Mouse (Mus musculus) embryonic facial prominence, embryonic 15.5 days (tissue): ENCODE measurements around the gene D6Ertd527e. TPM values are rescaled to one million over a fixed set of nuclear protein-coding genes. Genes with fewer than 3 reads are reported as not detected.

ENCODE experiments used
- ATAC-seq: fragments of 200-750 bp; cut with Nextera tagmentation; 2 replicates; pipeline ENCODE4 v1.8.0; 2017; ENCODE audit warnings: low read depth, moderate TSS enrichment; ENCODE audit not compliant: insufficient number of reproducible peaks, low FRiP score, low TSS enrichment
- H3K27ac ChIP-seq: fragments of 300-500 bp; sonication (generic); replicated peaks from 2 replicates; pipeline ENCODE4 v1.5.1; 2015; ENCODE audit warnings: mild to moderate bottlenecking, inconsistent platforms
- H3K27me3 ChIP-seq: fragments of 300-500 bp; sonication (generic); 2 replicates; pipeline ENCODE4 v1.6.1; 2015; ENCODE audit warnings: inconsistent platforms
- H3K36me3 ChIP-seq: fragments of 300-500 bp; sonication (generic); 2 replicates; pipeline ENCODE4 v1.6.1; 2015; ENCODE audit warnings: mild to moderate bottlenecking, inconsistent platforms
- H3K4me1 ChIP-seq: fragments of 300-500 bp; sonication (generic); 2 replicates; pipeline ENCODE4 v1.6.1; 2015; ENCODE audit warnings: inconsistent platforms
- H3K4me2 ChIP-seq: fragments of 300-500 bp; sonication (generic); replicated peaks from 2 replicates; pipeline ENCODE4 v1.6.1; 2015; ENCODE audit warnings: mild to moderate bottlenecking, inconsistent platforms
- H3K4me3 ChIP-seq: fragments of 300-500 bp; sonication (generic); replicated peaks from 2 replicates; pipeline ENCODE4 v1.5.1; 2015; ENCODE audit warnings: mild to moderate bottlenecking, inconsistent platforms
- H3K9ac ChIP-seq: fragments of 300-500 bp; sonication (generic); 2 replicates; pipeline ENCODE4 v1.6.1; 2015; ENCODE audit warnings: inconsistent platforms
- H3K9me3 ChIP-seq: fragments of 300-500 bp; sonication (generic); replicated peaks from 2 replicates; pipeline ENCODE4 v1.6.1; 2016; ENCODE audit warnings: inconsistent platforms
- WGBS: fragments of 180-500 bp; shearing (Covaris S2); methylation state at CpG from one replicate; pipeline ENCODE4 v1.1.7; 2015; 5-methylcytosine and 5-hydroxymethylcytosine counted together
- polyA plus RNA-seq: library from polyadenylated mRNA; unstranded; fragments of >200 nt; fragmentation: Nextera tagmentation; extraction: Ambion mirVana; gene quantifications from 2 replicates; pipeline ENCODE4 v1.2.1, GENCODE M21; 2015

The D6Ertd527e gene
- polyA plus RNA-seq, 1 experiment from 2014 or later, result 0.28 TPM

- Histone ChIP-seq H3K4me1 (peaks cover 48% of the 10 kb centered on the region), H3K4me3 (no peak overlapping the region), H3K9ac (no peak overlapping the region), H3K4me2 (no peak overlapping the region), H3K27ac (peak overlapping the region; percentile 71), H3K36me3 (peaks cover 5% of the 10 kb centered on the region), H3K27me3 (no peaks in the 10 kb centered on the region), H3K9me3 (no peaks in the 10 kb centered on the region)
- ATAC-seq, result peak; percentile 55
- WGBS, result 46% methylated on average over 21 of the region's 21 CpGs
Measured at GRCm38 (mm10) chr6:87152461-87153230, 48.1 kb downstream of the D6Ertd527e start.

GRCm38 (mm10) chr6:87153231-87153580 lies 48.7 kb downstream of the D6Ertd527e start:
- no peak overlapping the region for H3K4me2 ChIP-seq
- peak overlapping the region; percentile 71 for H3K27ac ChIP-seq
- H3K36me3 ChIP-seq, result peaks cover 6% of the 10 kb centered on the region
- ATAC-seq, result no peak
- H3K27me3 ChIP-seq, result no peaks in the 10 kb centered on the region
- peaks cover 53% of the 10 kb centered on the region for H3K4me1 ChIP-seq
- no peak overlapping the region for H3K4me3 ChIP-seq
- H3K9ac ChIP-seq, result no peak overlapping the region
- H3K9me3 ChIP-seq, result no peaks in the 10 kb centered on the region
- 72% methylated on average over 7 of the region's 7 CpGs for WGBS

- Histone ChIP-seq H3K4me1 (peaks cover 57% of the 10 kb centered on the region), H3K9ac (no peak overlapping the region), H3K9me3 (no peaks in the 10 kb centered on the region), H3K4me2 (no peak overlapping the region), H3K27ac (no peak overlapping the region), H3K36me3 (peaks cover 6% of the 10 kb centered on the region), H3K27me3 (no peaks in the 10 kb centered on the region), H3K4me3 (no peak overlapping the region)
- WGBS, result 72% methylated on average over 3 of the region's 3 CpGs
- ATAC-seq, result no peak
Measured at GRCm38 (mm10) chr6:87153836-87154235, 49.3 kb downstream of the D6Ertd527e start.

- H3K9ac ChIP-seq, result no peak overlapping the region
- H3K4me3 ChIP-seq, result no peak overlapping the region
- peaks cover 28% of the 10 kb centered on the region for H3K36me3 ChIP-seq
- WGBS, result 65% methylated on average over 7 of the region's 7 CpGs
- no peak for ATAC-seq
- no peak overlapping the region for H3K4me2 ChIP-seq
- no peaks in the 10 kb centered on the region for H3K27me3 ChIP-seq
- peaks cover 52% of the 10 kb centered on the region for H3K4me1 ChIP-seq
- H3K27ac ChIP-seq, result no peak overlapping the region
- no peaks in the 10 kb centered on the region for H3K9me3 ChIP-seq
Measured at GRCm38 (mm10) chr6:87158062-87158623, 53.6 kb downstream of the D6Ertd527e start.

GRCm38 (mm10) chr6:87160196-87160595 lies 55.6 kb downstream of the D6Ertd527e start:
- Histone ChIP-seq H3K4me1 (peaks cover 40% of the 10 kb centered on the region), H3K4me3 (no peak overlapping the region), H3K36me3 (peaks cover 39% of the 10 kb centered on the region), H3K4me2 (no peak overlapping the region), H3K27ac (0 out of 2 replicates have a peak overlapping the region, but pooled peaks have one; percentile 28), H3K9ac (no peak overlapping the region), H3K9me3 (no peaks in the 10 kb centered on the region), H3K27me3 (no peaks in the 10 kb centered on the region)
- 80% methylated on average over 5 of the region's 5 CpGs for WGBS
- ATAC-seq, result no peak

GRCm38 (mm10) chr6:87161391-87162263 lies 57.1 kb downstream of the D6Ertd527e start:
- no peaks in the 10 kb centered on the region for H3K9me3 ChIP-seq
- peak overlapping the region; percentile 65 for H3K27ac ChIP-seq
- 36% methylated on average over 12 of the region's 12 CpGs for WGBS
- no peaks in the 10 kb centered on the region for H3K27me3 ChIP-seq
- ATAC-seq, result peak; percentile 92
- H3K4me1 ChIP-seq, result peaks cover 40% of the 10 kb centered on the region
- H3K4me2 ChIP-seq, result no peak overlapping the region
- no peak overlapping the region for H3K9ac ChIP-seq
- H3K4me3 ChIP-seq, result no peak overlapping the region
- H3K36me3 ChIP-seq, result peaks cover 43% of the 10 kb centered on the region

Other genes starting within 250 kb of the D6Ertd527e start
- gene Nfu1, start 95.5 kb upstream of the D6Ertd527e start, polyA plus RNA-seq, result 90.6 and 95.3 TPM in 2 replicates
- 19.0 and 20.4 TPM in 2 replicates for gene Gfpt1, start 61.9 kb upstream of the D6Ertd527e start, polyA plus RNA-seq
- gene Antxr1, start 231.1 kb downstream of the D6Ertd527e start, polyA plus RNA-seq, result 20.3 and 24.3 TPM in 2 replicates
- gene Gkn1, start 246.2 kb downstream of the D6Ertd527e start, polyA plus RNA-seq, result 0.13 TPM in 1 of 2 replicates, not detected in the other